Mouse (Mus musculus) adrenal gland, adult 8-10 months (tissue): ENCODE data around the gene D10Wsu102e. TPM values are rescaled to one million over a fixed set of nuclear protein-coding genes. Genes with fewer than 3 reads are reported as not detected.
"Not testable (repeated sequence)": the region's sequence is repeated elsewhere in the genome, so short reads cannot be mapped to it uniquely, and the experiment has no call there.

Experiments
- DNase-seq: peaks from one replicate; pipeline ENCODE4 v3.0.0; 2022
- total RNA-seq, 4 experiments: library from RNA; stranded (reverse); gene quantifications; 2 replicates each; pipeline ENCODE4 v1.2.4; 2022

D10Wsu102e gene
- total RNA-seq, 4 experiments from 2014 or later, result 0.75 to 1.8 (median 1.0) TPM

DNA sequence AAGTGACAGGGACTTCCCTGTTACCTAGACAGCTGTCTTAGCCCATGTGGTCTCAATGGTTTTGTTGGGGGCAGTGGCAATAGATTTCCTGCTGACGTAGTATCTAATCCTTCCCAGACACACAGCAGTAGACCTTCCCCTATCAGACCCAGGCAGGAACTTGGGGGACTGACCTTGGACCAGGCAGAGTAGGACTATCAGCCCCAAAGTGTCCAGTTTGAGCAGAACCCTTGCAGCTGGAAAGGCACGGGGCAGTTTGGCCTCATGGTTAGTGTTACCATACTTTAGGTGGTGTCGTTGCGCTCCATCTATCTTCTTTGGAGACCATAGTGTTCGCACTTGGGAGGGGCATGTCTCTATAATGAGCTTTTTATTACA, 13.7 kb upstream of the D10Wsu102e start:
- no peak for DNase-seq

DNA sequence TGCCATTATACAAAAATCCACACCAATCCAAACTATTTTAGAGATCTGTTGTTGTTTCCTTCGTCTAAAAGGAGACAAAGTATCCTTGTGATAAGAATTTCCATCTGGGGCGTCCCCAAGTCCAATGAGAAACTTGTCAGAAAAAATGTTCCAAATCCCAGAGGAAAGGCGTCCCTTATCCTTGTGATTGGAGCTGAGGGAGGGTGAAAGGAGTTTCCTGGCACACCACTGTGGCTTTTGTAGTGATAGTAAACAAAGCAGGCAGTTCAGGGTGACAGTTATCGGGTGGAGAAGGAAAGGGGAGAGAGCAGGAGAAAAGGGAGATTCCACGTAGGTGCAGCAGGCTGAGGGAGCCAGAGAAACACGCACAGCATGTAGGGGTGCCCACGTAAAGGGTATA, 12.5 kb upstream of the D10Wsu102e start:
- DNase-seq, result no peak

DNA sequence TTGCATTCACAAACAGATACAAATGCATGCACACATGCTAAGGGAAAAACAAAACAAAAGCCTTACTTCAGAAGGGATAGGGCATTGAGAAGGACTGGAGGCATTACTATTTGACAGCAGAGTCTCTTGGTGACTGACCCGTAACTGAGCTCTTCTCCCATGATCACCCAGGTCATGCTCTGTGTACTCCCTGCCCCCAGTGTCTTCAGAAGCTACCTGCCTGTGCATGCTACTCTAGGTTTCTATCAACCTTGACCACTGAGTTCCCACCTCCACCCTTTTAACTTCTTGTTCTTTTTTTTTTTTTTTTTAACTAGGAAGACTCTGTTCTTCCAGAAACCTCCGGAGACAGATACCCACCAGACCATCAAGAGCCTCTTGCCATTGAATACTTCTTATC, 9.3 kb upstream of the D10Wsu102e start:
- no peak for DNase-seq

DNA sequence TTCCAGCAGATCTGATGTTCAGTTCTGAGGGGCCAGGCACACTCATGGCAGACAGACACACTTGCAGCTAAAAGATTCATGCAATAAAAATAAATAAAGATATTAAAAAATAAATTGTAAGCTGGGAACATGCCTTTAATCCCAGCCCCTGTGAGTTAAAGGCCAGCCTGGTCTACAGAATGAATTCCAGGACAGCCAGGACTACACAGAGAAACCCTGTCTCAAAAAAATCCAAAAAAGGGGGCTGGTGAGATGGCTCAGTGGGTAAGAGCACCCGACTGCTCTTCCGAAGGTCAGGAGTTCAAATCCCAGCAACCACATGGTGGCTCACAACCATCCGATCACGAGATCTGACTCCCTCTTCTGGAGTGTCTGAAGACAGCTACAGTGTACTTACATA, 8.2 kb upstream of the D10Wsu102e start:
- DNase-seq, result not testable (repeated sequence)

DNA sequence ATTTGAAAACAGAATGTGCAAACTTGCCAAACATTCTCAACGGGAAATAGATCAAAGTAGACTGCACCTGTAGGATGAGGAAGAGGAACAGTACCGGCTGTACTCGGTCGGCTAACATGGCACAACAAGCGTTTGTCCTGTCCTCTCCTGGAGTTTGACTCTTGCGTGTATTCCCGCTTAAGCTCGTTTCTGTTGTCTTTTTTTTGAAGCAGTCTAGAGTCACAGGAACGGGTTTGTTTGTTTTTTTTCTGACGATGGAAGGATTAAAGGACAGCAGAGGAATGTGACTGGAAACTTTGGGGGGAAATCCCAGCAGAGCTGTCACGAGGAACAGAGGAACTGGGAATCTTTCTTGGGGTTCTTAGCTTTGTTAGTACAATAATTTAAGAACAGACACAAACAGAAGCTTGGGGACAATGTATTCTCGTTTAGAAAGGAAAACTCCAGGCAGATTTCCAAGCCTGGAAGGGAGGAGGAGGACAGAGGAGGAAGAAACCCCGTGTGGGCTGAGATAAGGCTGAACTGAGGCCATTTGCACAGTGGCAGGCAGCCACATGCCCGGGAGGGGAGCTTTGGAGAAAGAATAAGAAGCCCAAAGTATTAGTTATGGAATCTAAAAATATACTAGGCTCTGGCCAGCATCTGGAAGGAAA, 6.2 kb upstream of the D10Wsu102e start:
- DNase-seq, result no peak

DNA sequence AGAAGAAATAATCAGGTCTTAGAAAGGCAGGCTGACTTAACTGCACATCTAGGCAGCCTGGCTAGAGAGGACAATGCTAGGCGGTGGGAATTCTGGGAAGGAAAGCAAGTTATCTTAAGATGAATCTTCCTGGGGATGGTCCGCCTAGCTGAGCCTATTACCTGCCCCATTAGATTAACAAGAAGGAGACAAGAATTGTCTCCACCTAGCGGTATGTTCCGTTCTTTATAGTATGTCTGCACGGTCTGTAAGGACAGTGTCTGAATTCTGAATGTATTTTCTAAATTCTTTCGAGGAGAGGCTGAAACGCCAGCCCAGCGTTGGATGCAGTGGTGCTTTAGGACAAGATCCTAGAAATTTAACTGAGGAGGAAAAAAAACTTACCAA, 5.7 kb upstream of the D10Wsu102e start:
- DNase-seq, result no peak

DNA sequence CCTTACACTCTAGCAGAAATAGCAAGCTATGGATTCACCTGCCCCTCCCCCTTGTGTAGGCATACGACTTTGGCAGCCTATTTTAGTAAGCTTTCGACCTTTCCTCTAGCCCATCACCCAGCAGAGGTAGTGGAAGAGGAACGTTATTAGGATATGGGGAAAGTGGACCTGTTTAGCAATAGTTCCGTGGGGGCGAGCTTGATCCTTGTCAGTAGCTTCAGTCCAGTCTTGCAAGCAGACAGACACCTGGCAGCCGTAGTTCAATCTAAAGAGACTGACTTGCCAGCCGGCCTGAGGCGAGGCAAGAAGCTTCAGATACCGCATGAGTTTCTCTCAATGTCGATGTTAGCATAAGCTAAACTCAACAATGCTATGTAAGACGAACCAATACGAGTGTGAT, 3.6 kb upstream of the D10Wsu102e start:
- DNase-seq, result no peak

DNA sequence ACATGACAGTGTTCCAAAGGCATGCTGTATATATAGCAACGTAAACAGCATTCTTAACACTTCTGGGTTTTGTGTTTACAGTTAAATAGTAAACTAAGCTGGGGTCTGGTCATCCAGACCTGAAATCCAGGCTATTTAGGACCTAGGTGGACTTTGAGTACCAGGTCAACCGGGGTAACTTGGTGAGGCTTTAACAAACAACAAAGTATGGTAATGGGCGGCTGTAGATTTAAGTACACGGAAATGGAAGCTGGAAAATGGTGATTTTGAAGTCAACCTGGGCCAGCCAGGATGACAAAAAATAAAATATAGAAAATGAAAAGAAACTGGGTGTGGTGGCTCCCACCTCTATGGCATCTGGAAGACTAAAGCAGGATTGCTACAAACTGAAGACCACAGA, 570 bp upstream of the D10Wsu102e start:
- no peak for DNase-seq

DNA sequence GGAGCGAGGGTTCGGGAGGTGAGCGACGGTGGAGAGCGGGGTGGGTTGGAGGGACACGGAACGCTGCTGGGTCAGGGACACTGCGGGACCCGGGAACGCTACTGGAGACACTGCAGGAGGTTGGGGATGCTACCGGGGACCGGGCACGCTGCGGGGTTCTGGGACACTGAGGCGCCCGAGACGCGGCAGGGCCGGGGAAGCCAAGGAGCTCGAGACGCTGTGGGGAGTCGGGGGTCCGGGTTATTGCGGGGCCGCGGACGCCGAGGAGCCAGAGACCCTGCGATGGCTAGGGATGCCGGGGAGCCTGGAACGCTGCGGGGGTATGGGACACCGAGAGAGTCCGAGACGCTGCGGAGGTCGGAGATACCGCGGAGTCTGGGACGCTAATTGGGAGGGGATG, 335 bp downstream of the D10Wsu102e start:
- no peak for DNase-seq

DNA sequence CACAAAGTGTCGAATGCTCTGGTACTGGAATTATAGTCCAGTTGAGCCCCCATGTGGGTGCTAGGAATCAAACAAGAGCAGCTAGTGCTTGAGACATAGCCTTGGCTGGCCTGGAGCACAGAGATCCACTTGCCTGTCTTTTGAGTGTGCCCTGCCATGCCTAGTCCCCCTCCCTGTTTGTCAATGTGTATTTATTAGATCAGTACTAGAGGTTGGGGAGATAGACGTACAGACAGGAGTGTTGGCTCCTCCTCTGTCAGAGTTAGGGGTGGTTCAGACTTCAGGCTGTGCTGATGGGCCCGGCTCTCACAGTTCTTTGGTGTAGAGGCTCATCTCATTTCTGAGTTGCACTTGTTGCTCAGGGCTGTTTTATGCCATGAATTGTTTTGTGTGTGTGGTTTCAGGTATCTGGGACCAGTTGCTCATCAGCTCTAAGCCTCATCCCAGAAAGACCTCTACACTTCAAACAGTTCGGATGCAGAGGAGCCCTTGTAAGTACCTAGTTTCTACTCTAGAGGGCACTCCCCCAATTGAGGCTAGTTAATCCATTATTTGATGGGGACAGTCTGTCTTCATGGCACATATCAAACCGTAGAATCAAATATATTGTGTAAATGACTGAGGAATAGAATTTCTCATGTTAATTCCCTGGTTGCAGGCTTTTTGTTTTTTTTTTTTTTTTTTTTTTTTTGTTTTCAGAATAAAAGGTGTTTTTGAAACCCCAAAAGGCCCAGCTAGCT, 1.8 kb downstream of the D10Wsu102e start:
- DNase-seq, result no peak

DNA sequence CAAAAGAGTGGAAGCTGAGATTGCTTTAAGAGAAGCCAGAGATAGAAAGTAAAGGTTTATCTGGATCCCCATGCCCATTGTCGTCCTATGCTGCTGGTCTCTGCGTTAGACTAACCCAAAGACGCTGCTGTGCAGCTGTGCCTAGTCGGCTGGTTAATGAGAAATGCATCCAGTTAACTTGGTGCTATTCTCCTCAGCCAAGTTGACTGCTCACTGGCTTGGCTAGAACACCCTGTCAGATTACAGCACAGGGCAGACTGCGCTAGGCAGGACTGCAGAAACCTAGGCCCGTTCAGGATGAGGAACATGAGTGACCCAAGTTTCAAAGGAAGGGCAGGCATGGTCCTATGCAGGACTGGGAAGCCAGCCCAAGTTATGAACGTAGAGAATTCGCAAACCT, 3.4 kb downstream of the D10Wsu102e start:
- DNase-seq, result no peak

DNA sequence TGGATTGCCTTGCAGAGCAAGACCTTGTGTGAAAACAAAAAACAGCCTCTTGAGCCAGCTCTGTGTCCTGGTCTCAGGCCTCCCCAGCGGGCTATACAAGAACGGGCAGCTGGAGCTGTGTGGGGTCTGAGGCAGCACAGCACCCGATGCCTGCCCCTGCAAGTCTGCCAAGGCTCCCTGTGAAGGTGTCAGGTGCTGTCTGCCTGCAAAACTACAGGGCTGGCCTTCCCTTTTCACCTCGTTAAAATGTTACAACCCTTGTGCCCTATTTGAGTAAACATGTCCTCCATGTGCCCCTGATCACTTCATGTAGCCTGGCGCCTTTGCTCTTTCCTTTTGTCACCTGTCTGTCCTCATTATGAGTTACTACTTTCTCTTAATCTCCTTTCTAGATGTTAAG, 8.9 kb downstream of the D10Wsu102e start:
- DNase-seq, result no peak

DNA sequence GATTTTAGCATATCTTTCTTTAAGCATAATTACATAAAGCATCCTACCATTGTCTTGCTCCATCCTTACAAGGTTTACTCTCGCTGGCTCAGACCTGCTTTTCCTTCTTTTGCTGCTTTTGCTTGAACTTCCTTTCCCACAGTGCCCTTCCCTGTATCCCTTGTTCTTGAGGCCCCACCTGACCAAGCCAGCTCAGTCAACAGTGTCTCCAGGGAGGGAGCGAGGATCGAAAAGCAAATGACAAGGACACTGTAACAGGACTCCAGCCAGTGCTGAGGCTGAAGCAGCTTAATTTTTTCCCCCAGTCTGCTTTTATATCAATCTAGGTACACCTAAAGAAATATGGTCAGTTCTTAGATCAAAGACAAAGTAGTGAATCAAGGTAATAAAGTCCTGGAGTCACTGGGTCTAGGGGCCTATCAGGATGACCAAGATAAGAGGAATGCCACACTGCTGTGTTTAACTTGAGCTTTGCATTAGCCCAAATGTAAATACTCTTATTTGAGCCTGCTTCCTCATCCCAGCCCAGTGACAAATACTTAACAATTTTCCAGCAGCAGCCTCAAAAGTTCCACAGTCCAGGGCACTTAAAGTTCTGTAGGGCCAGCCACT, 14.1 kb downstream of the D10Wsu102e start:
- DNase-seq, result no peak

DNA sequence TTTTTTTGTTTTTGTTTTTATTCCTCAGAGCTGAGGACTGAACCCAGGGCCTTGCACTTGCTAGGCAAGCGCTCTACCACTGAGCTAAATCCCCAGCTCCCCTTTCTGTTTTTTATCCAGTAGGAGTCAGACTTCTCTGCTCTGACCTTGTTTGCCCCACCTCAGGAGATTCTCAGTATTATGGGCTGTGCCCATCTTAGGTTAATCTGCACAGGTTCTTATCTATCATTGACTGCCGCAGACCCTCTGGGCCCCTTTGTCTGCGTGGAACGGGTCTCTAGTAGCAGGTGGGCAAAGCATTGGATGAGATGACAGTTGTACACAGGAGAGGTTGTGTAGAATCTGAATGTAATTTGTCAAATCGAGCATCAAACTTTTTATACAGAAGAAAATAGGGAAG, 15.4 kb downstream of the D10Wsu102e start:
- not testable (repeated sequence) for DNase-seq

DNA sequence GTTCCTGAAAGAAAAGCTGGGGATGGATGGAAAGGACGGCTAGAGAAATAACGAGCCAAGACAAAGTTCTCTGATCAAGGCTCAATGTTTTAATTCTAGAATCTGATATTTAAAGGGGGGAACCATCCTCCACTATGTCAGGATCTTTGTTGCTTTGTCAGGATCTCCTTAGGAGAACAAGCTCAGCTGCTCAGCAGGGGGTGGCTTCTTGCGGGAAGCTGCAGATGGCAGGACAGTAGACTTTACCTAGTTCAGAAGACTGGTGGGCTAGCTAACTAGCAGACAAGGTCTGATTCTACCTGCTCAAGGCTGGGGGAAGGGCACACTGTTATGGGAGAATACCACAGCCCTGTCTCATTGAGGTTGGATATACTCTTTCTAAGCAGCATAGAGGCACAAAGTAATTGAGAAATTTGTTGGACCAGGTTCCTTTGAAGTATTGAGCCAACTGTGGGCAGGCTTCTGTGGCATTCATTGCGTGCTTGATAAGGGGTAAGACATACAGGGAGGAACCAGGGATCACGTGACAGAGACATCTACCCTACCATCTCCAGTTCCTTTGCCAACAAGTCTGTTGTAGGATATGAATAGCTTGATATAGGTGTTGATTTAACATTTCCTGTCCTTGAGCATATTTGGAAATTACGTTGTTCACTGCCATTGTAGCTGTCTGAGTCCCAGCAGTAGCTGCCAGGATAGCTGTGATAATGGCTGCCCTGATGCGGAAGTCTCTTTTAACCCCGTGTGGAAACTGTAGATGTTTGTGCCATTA, 17.1 kb downstream of the D10Wsu102e start:
- no peak for DNase-seq

DNA sequence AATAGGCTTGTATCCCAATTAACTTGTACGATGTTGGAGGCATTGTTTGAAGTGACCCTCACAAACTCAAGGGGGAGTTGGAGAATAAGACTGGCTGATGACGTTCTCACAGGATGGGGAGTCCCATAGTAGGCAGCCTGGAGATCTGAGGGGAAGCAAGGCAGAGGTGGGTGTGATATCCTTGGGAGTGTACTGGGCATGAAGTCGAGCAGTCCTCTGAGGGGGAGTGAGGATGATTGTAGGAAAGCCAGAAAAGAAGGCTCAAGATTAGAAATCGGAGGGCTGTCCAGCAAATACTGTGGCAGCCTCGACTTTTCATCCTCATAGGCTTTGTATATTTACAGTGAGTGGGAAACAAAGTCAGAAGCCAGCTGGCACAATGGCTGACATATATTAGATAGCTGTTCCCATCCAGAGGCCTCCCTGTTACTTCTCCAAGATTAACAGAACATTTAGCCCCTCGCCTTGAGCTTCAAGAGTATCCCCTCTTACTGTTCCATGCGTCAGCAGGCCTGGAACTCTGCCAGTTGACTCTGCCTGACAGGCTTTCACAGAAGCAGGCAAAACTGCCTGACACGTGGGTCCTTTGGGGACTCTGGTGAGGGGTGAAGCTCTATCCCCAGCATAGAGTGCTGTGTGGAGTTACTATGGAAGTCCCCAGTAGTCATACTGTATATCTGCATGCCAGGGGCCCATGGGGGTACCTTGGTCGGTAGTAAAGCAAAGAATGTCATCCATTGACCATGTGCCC, 18.2 kb downstream of the D10Wsu102e start:
- DNase-seq, result no peak

DNA sequence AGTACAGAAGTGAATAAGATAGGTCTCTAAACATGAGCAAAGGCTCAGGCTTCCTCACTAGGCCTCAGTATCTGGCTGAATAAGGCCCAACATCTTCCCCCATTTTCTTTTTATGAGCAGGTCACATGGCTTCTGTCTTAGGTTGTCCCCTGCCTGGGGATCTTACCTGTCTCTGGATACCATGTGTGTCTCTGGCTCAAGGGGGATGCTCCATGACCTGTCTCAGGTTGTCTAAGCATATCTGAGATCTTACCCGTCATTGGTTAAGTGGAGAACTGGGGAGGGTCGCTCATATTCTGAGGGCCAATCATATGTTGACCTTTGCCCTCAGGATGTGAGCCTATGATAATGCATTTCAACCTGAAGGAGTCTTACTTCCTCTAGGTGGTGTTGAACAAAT, 20.5 kb downstream of the D10Wsu102e start:
- DNase-seq, result no peak

DNA sequence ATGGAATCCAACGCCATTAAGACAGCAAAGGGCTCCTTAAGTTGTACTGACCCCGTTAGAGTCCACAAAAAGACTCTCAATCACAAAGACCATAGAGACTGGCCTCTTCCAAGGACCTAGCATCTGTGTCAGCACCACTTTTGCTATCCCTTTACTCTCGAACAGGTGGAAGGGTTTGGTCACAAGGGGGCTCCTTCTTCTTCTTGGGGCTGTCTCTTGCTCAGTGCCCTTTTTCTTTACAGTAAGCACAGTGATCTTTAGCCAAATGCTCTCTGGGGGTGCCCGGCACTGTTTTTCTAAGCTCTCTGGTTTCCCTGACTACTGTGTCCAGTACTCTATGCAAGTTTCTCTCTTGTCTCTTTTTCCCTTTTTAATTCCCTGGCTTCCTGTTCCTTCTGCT, 22.5 kb downstream of the D10Wsu102e start:
- DNase-seq, result no peak

DNA sequence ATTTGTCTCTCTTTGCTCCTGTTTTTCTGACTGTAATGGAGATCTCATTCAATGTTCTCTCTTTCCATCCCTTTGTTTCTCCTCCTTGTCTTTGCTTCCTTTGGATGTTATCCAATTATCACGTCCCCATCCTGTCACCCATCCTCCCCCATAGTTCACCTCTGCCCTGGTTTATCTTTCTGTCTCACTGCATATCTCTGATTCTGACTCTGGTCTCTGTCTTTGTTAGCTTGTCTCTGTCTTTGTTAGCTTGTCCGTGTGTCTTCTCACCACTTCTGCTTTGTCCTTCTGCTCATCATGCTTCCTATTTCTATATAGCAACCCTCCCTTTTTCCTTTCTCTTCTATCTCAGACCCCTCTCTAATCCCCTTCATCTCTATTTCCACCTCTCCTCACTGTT, 23.0 kb downstream of the D10Wsu102e start:
- no peak for DNase-seq

DNA sequence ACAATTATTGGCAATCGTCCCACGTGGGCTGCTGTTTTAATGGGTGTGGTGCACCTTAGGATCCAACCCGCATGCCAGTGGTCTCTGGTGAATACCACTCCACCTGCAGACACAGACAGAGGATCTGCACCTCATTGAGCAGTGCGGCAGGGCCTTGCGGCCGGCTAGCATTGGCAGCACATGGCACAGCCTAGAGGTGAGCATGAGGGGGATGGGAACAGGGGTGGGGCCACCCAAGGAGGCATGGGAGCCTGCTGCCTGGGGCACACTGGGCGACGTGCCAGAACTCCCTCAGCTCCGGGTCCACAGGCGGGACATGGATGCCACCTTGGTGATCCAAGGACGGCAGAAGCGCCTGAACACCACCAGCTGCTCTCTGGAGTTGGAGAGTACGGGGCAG, 23.8 kb downstream of the D10Wsu102e start:
- no peak for DNase-seq

DNA sequence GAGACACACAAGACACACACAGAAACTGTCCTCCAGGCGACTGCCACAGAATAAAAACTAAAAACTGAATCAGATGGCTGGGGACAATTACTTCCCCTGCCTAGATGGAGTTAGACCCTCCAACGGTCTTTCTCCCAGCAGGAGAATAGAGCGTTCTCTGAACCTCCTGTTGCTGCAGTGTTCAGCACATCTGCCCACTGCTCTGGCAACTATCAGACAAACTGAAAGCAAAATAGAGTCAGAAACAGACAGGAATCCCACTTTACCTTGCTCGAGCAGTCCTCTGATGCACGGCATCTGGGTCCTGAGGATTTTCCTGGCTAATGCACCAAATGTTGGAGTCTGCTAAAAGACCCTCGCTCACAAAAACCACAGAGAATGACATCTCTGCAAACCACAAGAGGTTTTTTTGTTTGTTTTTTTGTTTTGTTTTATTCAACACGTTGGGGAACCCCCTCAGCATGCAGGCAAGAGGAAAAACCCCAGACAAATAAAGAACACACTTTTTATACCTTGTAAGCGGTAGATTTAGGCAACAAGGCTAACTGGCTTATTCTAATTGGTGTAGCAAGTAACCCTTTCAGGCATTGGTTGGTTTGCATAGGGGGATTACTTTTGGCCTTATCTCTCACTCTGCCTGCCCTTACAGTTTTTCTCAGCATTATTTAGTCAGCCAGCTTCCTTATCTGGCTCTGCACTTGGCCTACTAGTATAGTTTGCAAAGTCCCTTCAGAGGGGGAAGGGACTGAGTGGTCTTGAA, 24.6 kb downstream of the D10Wsu102e start:
- DNase-seq, result no peak
